Mouse (Mus musculus) thymus, adult 2 months (tissue): ENCODE results near the gene Sf3b2. TPM values are rescaled to one million over a fixed set of nuclear protein-coding genes. Genes with fewer than 3 reads are reported as not detected.
A peak's percentile ranks its signal among the peaks of the same experiment; 100 is the strongest.

Source experiments
- DNase-seq: peaks from one replicate; pipeline ENCODE4 v3.0.0; 2021
- H3K27ac ChIP-seq: fragments of 200-500 bp; 2 replicates; pipeline ENCODE4 v1.5.1; 2012; ENCODE audit warnings: low read length, control low read depth; ENCODE audit not compliant: control insufficient read depth, insufficient read depth
- H3K27me3 ChIP-seq: fragments of 200-500 bp; 2 replicates; pipeline ENCODE4 v1.6.1; 2012; ENCODE audit warnings: mild to moderate bottlenecking, low read length, moderate library complexity, mixed read lengths; ENCODE audit not compliant: control insufficient read depth, insufficient read depth
- H3K36me3 ChIP-seq: fragments of 200-500 bp; 2 replicates; pipeline ENCODE4 v1.6.1; 2012; ENCODE audit warnings: mild to moderate bottlenecking, low read length, moderate library complexity; ENCODE audit not compliant: control insufficient read depth, insufficient read depth
- H3K4me1 ChIP-seq: fragments of 200-500 bp; replicated peaks from 2 replicates; pipeline ENCODE4 v1.6.1; 2012; ENCODE audit warnings: low read length; ENCODE audit not compliant: control insufficient read depth, insufficient read depth
- H3K4me3 ChIP-seq: fragments of 200-500 bp; 2 replicates; pipeline ENCODE4 v1.5.1; 2012; ENCODE audit warnings: mild to moderate bottlenecking, low read length, control low read depth, moderate library complexity; ENCODE audit not compliant: control insufficient read depth, insufficient read depth
- CTCF ChIP-seq: fragments of 200-500 bp; IDR thresholded peaks from 2 replicates; pipeline ENCODE4 v1.5.1; 2012; ENCODE audit warnings: mild to moderate bottlenecking, control low read depth, low read length, moderate library complexity, borderline replicate concordance; ENCODE audit not compliant: control insufficient read depth, poor library complexity, insufficient read depth; ENCODE audit errors: extremely low read depth
- POLR2A ChIP-seq: fragments of 200-500 bp; IDR thresholded peaks from 2 replicates; pipeline ENCODE4 v1.6.1; 2012; ENCODE audit warnings: mild to moderate bottlenecking, low read length, control low read depth, moderate library complexity; ENCODE audit not compliant: control insufficient read depth, poor library complexity, insufficient read depth; ENCODE audit errors: extremely low read depth
- WGBS: fragments of 180-500 bp; shearing (Covaris S2); methylation state at CpG from one replicate; pipeline ENCODE4 v1.1.7; 2018; 5-methylcytosine and 5-hydroxymethylcytosine counted together
- polyA plus RNA-seq: library from polyadenylated mRNA; depleted of rRNA; stranded (reverse); fragments of >200 nt; gene quantifications from 2 replicates; pipeline ENCODE4 v1.2.3, GENCODE M21; 2012; rRNA removed

The Sf3b2 gene
- 213 and 250 TPM in 2 replicates for polyA plus RNA-seq

DNA sequence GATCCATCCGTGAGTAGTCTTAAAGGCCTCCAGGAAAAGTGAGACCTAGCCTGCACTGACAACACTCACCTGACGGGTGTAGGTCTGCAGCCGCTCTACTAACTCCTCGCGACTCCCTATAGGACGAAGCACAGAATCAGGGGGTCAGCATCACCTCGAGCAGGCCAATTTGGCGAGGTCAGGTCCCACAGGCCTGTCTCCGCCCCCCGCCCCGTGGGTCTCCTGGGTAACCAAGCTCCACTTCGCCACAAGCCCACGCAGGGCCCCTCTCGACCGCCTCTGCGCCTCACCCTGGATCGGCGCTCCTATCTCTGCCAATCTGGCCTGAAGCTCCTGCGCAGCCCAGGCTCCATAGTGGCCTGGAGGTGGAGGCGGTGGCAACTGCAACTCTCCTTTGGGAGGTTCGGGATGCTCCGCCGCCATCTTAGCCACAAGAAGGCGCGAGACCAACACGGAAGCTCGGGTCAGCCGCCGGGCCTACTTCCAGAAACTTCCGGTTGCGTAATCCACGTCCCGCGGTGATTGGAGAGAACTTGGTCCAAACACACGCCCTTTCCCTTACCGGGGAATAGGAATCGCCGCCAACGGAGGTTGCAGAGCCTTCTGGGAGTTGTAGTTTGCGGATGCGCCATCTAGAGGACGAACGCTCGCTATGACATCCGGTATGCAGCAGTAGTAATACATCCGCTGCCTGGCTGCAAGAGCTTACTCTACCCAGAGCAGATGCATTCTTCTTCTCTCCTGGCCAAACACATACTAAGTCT is at the start of gene Sf3b2:
Sf3b2 (minus strand) TSS at position 484 of the 764 bp plus-strand sequence.
- TF ChIP-seq POLR2A (peak; percentile 67), CTCF (0 out of 2 replicates have a peak, but pooled peaks have one; percentile 56)
- H3K4me3 ChIP-seq, result peak within 1 kb of the TSS; percentile 76
- H3K4me1 ChIP-seq, result peaks cover 6% of the 10 kb centered on the region
- under 1% methylated on average over 46 of the region's 46 CpGs for WGBS
- H3K27me3 ChIP-seq, result no peaks in the 10 kb centered on the region
- peak; percentile 95 for DNase-seq
- peaks cover 21% of the 10 kb centered on the region for H3K36me3 ChIP-seq
- H3K27ac ChIP-seq, result peak within 1 kb of the TSS; percentile 80

DNA sequence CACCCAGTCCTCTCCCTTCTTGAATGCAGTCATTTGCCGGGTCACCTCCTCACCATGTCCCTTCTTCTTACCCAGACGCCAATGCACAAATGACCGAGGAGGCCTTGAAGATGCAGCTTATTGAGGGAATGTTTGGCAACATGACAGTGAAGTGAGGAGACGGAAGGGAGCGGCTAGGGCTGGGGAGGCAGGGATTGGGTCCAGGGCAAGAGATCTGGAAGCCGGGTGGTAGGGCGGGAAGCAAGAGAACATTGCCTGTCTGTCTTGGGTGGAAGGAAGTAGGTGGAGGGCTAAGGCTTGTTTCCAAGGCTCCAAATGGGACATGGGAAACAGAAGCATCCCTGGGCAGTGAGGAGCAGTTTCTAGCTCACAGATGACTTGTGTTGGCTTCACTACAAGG is 46.1 kb upstream of the Sf3b2 start:
- WGBS, result 96% methylated on average over 7 of the region's 7 CpGs
- TF ChIP-seq CTCF, result no peak
- no peak for TF ChIP-seq POLR2A
- Histone ChIP-seq H3K27me3 (no peaks in the 10 kb centered on the region), H3K4me1 (peaks cover 2% of the 10 kb centered on the region), H3K27ac (no peak overlapping the region), H3K4me3 (no peak overlapping the region), H3K36me3 (no peaks in the 10 kb centered on the region)
- DNase-seq, result no peak

DNA sequence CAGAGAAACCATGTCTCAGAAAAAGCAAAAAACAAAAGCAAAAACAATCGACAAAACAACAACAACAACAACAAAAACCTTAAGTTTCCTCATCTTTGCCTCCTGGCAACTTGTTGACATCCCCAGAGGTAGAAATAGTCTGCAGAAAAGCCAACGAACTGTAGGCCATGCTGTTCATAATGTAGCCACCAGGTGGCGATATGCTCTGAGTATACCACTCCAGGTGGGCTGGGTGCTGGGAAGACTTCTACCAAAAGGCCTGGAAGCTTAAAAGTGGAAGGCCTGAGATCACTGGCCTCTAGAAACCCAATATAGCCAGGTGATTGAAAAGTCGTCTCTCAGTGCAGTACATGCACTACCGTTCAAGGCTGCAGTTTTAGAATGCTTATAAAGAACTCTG is 42.7 kb upstream of the Sf3b2 start:
- H3K4me3 ChIP-seq, result no peak overlapping the region
- H3K27me3 ChIP-seq, result no peaks in the 10 kb centered on the region
- WGBS, result 22% methylated on average over 5 of the region's 5 CpGs
- H3K4me1 ChIP-seq, result no peaks in the 10 kb centered on the region
- H3K36me3 ChIP-seq, result no peaks in the 10 kb centered on the region
- no peak for TF ChIP-seq CTCF
- no peak for TF ChIP-seq POLR2A
- H3K27ac ChIP-seq, result no peak overlapping the region
- DNase-seq, result peak; percentile 76

DNA sequence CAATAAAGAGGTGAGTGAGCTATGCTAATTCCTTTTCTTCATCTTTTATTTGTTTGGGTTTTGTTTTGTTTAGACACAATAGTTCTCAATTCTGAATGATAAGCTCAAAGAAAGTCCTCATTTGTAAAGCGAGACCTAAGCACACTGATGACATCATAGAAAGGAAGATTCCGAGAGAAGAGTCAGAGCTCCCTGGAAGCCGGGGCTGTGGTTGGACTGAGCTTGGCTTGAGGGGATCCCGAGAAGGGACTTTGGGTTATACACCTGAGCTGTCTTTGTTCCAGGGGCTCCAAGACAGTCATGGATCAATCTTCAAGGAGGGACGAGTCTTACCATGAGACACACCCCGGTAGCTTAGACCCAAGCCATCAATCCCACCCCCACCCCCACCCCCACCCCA is 40.2 kb upstream of the Sf3b2 start, which contains the start of gene Catsper1:
Catsper1 (plus strand) TSS at position 301 of the 400 bp plus-strand sequence.
- 95% methylated on average over 6 of the region's 6 CpGs for WGBS
- Histone ChIP-seq H3K4me3 (no peak within 1 kb of the TSS), H3K36me3 (no peaks in the 10 kb centered on the region), H3K27me3 (no peaks in the 10 kb centered on the region; the same call in 1 of the 2 replicates), H3K27ac (no peak within 1 kb of the TSS), H3K4me1 (no peaks in the 10 kb centered on the region)
- TF ChIP-seq POLR2A (no peak), CTCF (no peak)
- DNase-seq, result no peak

DNA sequence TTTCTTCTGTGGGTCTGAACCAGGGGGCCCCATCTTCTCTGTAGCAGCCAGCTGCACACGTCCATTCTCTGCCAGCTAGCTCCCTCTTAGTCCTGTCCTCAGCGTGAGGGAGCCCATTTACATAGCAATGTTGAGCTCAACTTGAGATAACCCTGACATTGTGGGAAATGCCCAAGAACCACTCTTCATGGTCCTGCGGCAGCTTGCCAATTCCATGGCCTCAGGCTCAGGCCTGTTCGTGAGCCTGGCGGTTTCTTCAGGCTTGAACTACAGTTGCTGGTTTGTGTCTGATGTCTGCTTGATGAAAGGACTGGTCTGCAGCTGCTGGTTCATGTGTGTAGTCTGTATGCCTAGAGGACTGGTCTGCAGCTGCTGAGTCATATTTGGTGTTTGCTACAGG is 39.5 kb upstream of the Sf3b2 start:
- 91% methylated on average over 5 of the region's 5 CpGs for WGBS
- Histone ChIP-seq H3K36me3 (no peaks in the 10 kb centered on the region), H3K4me1 (no peaks in the 10 kb centered on the region), H3K4me3 (no peak overlapping the region), H3K27ac (no peak overlapping the region), H3K27me3 (no peaks in the 10 kb centered on the region; the same call in 1 of the 2 replicates)
- DNase-seq, result no peak
- TF ChIP-seq CTCF, result no peak
- no peak for TF ChIP-seq POLR2A

DNA sequence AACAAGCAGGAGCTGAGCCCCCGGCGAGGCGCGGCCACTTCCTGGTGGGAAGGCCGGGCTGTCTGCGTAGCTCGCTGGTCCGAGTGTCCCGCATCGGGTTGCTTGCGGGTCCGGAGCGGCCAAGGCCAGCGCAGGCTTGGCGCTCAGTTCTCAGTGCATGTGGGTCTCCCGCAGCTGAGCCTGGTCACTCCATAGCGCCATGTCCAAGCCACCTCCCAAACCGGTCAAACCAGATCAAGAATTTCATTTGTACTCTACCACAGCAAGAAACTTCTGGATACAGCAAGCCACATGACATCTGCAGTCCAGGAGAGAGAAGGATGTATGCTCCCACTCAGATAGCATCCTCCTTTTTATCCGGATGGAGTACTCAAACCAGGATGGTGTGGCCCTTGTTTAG is 32.7 kb upstream of the Sf3b2 start:
- no peak for TF ChIP-seq POLR2A
- TF ChIP-seq CTCF, result no peak
- WGBS, result 95% methylated on average over 19 of the region's 19 CpGs
- Histone ChIP-seq H3K27me3 (no peaks in the 10 kb centered on the region; the same call in 1 of the 2 replicates), H3K36me3 (no peaks in the 10 kb centered on the region), H3K27ac (no peak overlapping the region), H3K4me3 (no peak overlapping the region), H3K4me1 (peaks cover 6% of the 10 kb centered on the region)
- no peak for DNase-seq

DNA sequence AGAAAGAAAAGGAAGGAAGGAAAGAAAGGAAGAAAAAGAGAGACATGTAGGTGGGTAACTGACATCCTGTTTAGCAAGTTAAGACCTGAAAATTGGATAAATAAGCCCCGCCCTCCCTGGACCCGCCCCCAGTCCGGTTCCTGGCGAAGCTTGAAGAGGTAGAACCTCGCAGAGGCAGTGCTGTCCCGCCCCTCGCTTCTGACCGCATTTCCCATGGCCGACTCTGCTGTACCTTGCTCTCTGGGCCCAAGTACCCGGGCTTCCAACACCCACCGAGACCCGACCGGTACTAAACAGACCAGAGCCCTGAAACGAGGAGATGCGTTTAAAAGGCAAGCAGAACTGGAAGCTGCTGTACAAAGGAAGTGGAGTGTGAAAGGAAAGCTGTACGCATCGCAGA is 28.5 kb upstream of the Sf3b2 start:
- TF ChIP-seq CTCF (no peak), POLR2A (no peak)
- Histone ChIP-seq H3K27ac (no peak overlapping the region), H3K4me1 (peaks cover 6% of the 10 kb centered on the region), H3K4me3 (peak overlapping the region; percentile 54), H3K27me3 (no peaks in the 10 kb centered on the region), H3K36me3 (no peaks in the 10 kb centered on the region)
- peak; percentile 52 for DNase-seq
- 38% methylated on average over 17 of the region's 17 CpGs for WGBS
